Mouse (Mus musculus) ES-Bruce4 (cell line): ENCODE data around the gene Cyth3. TPM values are rescaled to one million over a fixed set of nuclear protein-coding genes. Genes with fewer than 3 reads are reported as not detected.

Experiments used
- H3K27ac ChIP-seq: 2 replicates; pipeline ENCODE4 v1.5.1; 2012; ENCODE audit warnings: low read length, inconsistent platforms; ENCODE audit not compliant: insufficient read depth
- H3K27me3 ChIP-seq: 2 replicates; pipeline ENCODE4 v1.6.1; 2012; ENCODE audit warnings: mild to moderate bottlenecking, low read length, inconsistent platforms; ENCODE audit not compliant: control insufficient read depth, poor library complexity, insufficient read depth, severe bottlenecking
- H3K36me3 ChIP-seq: 2 replicates; pipeline ENCODE4 v1.6.1; 2012; ENCODE audit warnings: inconsistent platforms, mild to moderate bottlenecking, low read length, moderate library complexity; ENCODE audit not compliant: control insufficient read depth, poor library complexity, insufficient read depth, severe bottlenecking
- H3K4me1 ChIP-seq: one replicate; pipeline ENCODE4 v1.8.1; 2011; ENCODE audit warnings: low read length; ENCODE audit not compliant: control insufficient read depth, insufficient read depth
- H3K4me3 ChIP-seq: 2 replicates; pipeline ENCODE4 v1.5.1; 2011; ENCODE audit warnings: low read depth, mild to moderate bottlenecking, low read length
- H3K9ac ChIP-seq: 2 replicates; pipeline ENCODE4 v1.6.1; 2012; ENCODE audit warnings: low read depth, mild to moderate bottlenecking, inconsistent platforms; ENCODE audit not compliant: poor library complexity, severe bottlenecking
- H3K9me3 ChIP-seq: replicated peaks from 2 replicates; pipeline ENCODE4 v1.6.1; 2012; ENCODE audit warnings: mild to moderate bottlenecking, low read length, inconsistent platforms; ENCODE audit not compliant: control insufficient read depth, poor library complexity, insufficient read depth, severe bottlenecking
- CTCF ChIP-seq: IDR thresholded peaks from one replicate; pipeline ENCODE4 v1.8.1; 2011; ENCODE audit warnings: low read depth, low read length
- EP300 ChIP-seq: IDR thresholded peaks from 2 replicates; pipeline ENCODE4 v1.6.1; 2011; ENCODE audit warnings: low read depth, low read length; ENCODE audit not compliant: insufficient read depth
- POLR2A ChIP-seq: IDR thresholded peaks from one replicate; pipeline ENCODE4 v1.8.1; 2011; ENCODE audit warnings: low read length; ENCODE audit not compliant: insufficient read depth
- polyA plus RNA-seq: library from polyadenylated mRNA; stranded (reverse); fragments of >200 nt; gene quantifications from 2 replicates; pipeline ENCODE4 v1.2.4, GENCODE M21; 2011; ENCODE audit warnings: low read depth; ENCODE audit not compliant: missing spikeins, insufficient read depth, insufficient read length

The Cyth3 gene
- polyA plus RNA-seq, 1 experiment = 15.5 TPM

GRCm38 (mm10) chr5:143679654-143680053, 57.4 kb downstream of the Cyth3 start:
- TF ChIP-seq EP300 (no peak), CTCF (no peak), POLR2A (no peak)
- no peak overlapping the region for H3K27ac ChIP-seq
- no peak overlapping the region for H3K4me3 ChIP-seq
- H3K9me3 ChIP-seq = no peaks in the 10 kb centered on the region
- H3K36me3 ChIP-seq = no peaks in the 10 kb centered on the region
- H3K27me3 ChIP-seq = no peaks in the 10 kb centered on the region
- H3K9ac ChIP-seq = no peak overlapping the region
- H3K4me1 ChIP-seq = no peaks in the 10 kb centered on the region

GRCm38 (mm10) chr5:143683696-143684095, 61.4 kb downstream of the Cyth3 start:
- Histone ChIP-seq H3K9me3 (no peaks in the 10 kb centered on the region), H3K27ac (no peak overlapping the region), H3K9ac (no peak overlapping the region), H3K4me3 (no peak overlapping the region), H3K36me3 (no peaks in the 10 kb centered on the region), H3K4me1 (no peaks in the 10 kb centered on the region), H3K27me3 (no peaks in the 10 kb centered on the region)
- TF ChIP-seq POLR2A (no peak), CTCF (no peak), EP300 (no peak)

- TF ChIP-seq POLR2A (no peak), EP300 (no peak), CTCF (no peak)
Measured at GRCm38 (mm10) chr5:143684911-143685390, 62.7 kb downstream of the Cyth3 start.

GRCm38 (mm10) chr5:143686456-143686855, 64.2 kb downstream of the Cyth3 start:
- H3K36me3 ChIP-seq = no peaks in the 10 kb centered on the region
- H3K9me3 ChIP-seq = no peaks in the 10 kb centered on the region
- no peak overlapping the region for H3K4me3 ChIP-seq
- no peak overlapping the region for H3K9ac ChIP-seq
- TF ChIP-seq CTCF = no peak
- no peak for TF ChIP-seq EP300
- no peak for TF ChIP-seq POLR2A
- no peaks in the 10 kb centered on the region for H3K4me1 ChIP-seq
- no peak overlapping the region for H3K27ac ChIP-seq
- H3K27me3 ChIP-seq = no peaks in the 10 kb centered on the region

More at GRCm38 (mm10) chr5:143684911-143685390, 62.7 kb downstream of the Cyth3 start:
- Histone ChIP-seq H3K27me3 (no peaks in the 10 kb centered on the region), H3K27ac (no peak overlapping the region), H3K9me3 (no peaks in the 10 kb centered on the region), H3K4me1 (no peaks in the 10 kb centered on the region), H3K36me3 (no peaks in the 10 kb centered on the region), H3K4me3 (no peak overlapping the region), H3K9ac (no peak overlapping the region)

- Histone ChIP-seq H3K4me3 (no peak overlapping the region), H3K27ac (no peak overlapping the region), H3K36me3 (no peaks in the 10 kb centered on the region), H3K27me3 (no peaks in the 10 kb centered on the region), H3K9me3 (no peaks in the 10 kb centered on the region), H3K4me1 (no peaks in the 10 kb centered on the region), H3K9ac (no peak overlapping the region)
- no peak for TF ChIP-seq POLR2A
- TF ChIP-seq CTCF = no peak
- no peak for TF ChIP-seq EP300
Measured at GRCm38 (mm10) chr5:143687589-143687988, 65.3 kb downstream of the Cyth3 start.

- H3K27ac ChIP-seq = no peak overlapping the region
- no peaks in the 10 kb centered on the region for H3K36me3 ChIP-seq
Measured at GRCm38 (mm10) chr5:143690392-143690791, 68.1 kb downstream of the Cyth3 start.

More at GRCm38 (mm10) chr5:143690392-143690791, 68.1 kb downstream of the Cyth3 start:
- Histone ChIP-seq H3K27me3 (no peaks in the 10 kb centered on the region), H3K9me3 (no peaks in the 10 kb centered on the region), H3K4me1 (no peaks in the 10 kb centered on the region), H3K9ac (no peak overlapping the region), H3K4me3 (no peak overlapping the region)
- TF ChIP-seq CTCF (no peak), EP300 (no peak), POLR2A (no peak)
